ENCODE assay signal across 31 mouse cellular contexts in genomic region chr11:46629211-46629795, GRCm38 (mm10). TPM values are rescaled to one million over a fixed set of nuclear protein-coding genes. Genes with fewer than 3 reads are reported as not detected.
DNase-seq lines count a peak whose midpoint lies in the region; ATAC-seq lines count a peak whose summit lies in the region.
"Had no signal": no experiment of that assay in that cellular context is flagged by ENCODE, and none has a peak within 500 bp of the region (broad histone marks: within the 10 kb centered on the region; RNA-seq: fewer than 3 reads in every experiment).

Gene Dppa1, minus strand, starts transcription at chr11:46629261.

- H3K4me1 ChIP-seq in embryonic facial prominence, embryonic 11.5 days (ENCODE audit: control insufficient read depth, insufficient read depth, low read length) = no peaks in the 10 kb centered on the region
- no peaks in the 10 kb centered on the region for H3K4me1 ChIP-seq in embryonic facial prominence, embryonic 10.5 days
- no peaks in the 10 kb centered on the region for H3K4me1 ChIP-seq in embryonic facial prominence, embryonic 14.5 days (ENCODE audit: control insufficient read depth, insufficient read depth, low read length)
- H3K4me1 ChIP-seq: embryonic facial prominence, embryonic 13.5 days; forebrain, embryonic 10.5 days; forebrain, embryonic 13.5 days; heart, embryonic 10.5 days; hindbrain, embryonic 12.5 days; hindbrain, embryonic 15.5 days; intestine, embryonic 15.5 days had no signal

- H3K9ac ChIP-seq in embryonic facial prominence, embryonic 11.5 days (replicated peaks; ENCODE audit: low read length) = no peak within 1 kb of the TSS
- no peak within 1 kb of the TSS for H3K9ac ChIP-seq in embryonic facial prominence, embryonic 14.5 days (ENCODE audit: low read depth, low read length)
- H3K9ac ChIP-seq: embryonic facial prominence, embryonic 13.5 days; forebrain, embryonic 13.5 days; hindbrain, embryonic 12.5 days; hindbrain, embryonic 15.5 days; intestine, embryonic 15.5 days had no signal

- H3K36me3 ChIP-seq in embryonic facial prominence, embryonic 11.5 days (replicated peaks; ENCODE audit: control insufficient read depth, insufficient read depth, low read depth, low read length) = no peaks in the 10 kb centered on the region
- H3K36me3 ChIP-seq in embryonic facial prominence, embryonic 10.5 days (replicated peaks) = no peaks in the 10 kb centered on the region
- no peaks in the 10 kb centered on the region for H3K36me3 ChIP-seq in embryonic facial prominence, embryonic 14.5 days (ENCODE audit: control insufficient read depth, insufficient read depth, low read length)
- H3K36me3 ChIP-seq: embryonic facial prominence, embryonic 13.5 days; forebrain, embryonic 10.5 days; G1E; heart, embryonic 10.5 days; hindbrain, embryonic 12.5 days; hindbrain, embryonic 15.5 days; intestine, embryonic 15.5 days had no signal

- no peaks in the 10 kb centered on the region for H3K27me3 ChIP-seq in embryonic facial prominence, embryonic 11.5 days (ENCODE audit: control insufficient read depth, insufficient read depth, low read length)
- H3K27me3 ChIP-seq in embryonic facial prominence, embryonic 10.5 days (replicated peaks; ENCODE audit: low read depth, poor library complexity, severe bottlenecking) = no peaks in the 10 kb centered on the region
- no peaks in the 10 kb centered on the region for H3K27me3 ChIP-seq in embryonic facial prominence, embryonic 14.5 days (replicated peaks; ENCODE audit: control insufficient read depth, insufficient read depth, low read length)
- H3K27me3 ChIP-seq: CH12.LX; embryonic facial prominence, embryonic 13.5 days; forebrain, embryonic 13.5 days; hindbrain, embryonic 12.5 days; hindbrain, embryonic 15.5 days; intestine, embryonic 15.5 days; Patski had no signal

- H3K4me2 ChIP-seq in embryonic facial prominence, embryonic 11.5 days (ENCODE audit: low read depth, low read length) = no peak within 1 kb of the TSS
- H3K4me2 ChIP-seq in embryonic facial prominence, embryonic 14.5 days (ENCODE audit: low read depth, low read length) = no peak within 1 kb of the TSS
- H3K4me2 ChIP-seq: embryonic facial prominence, embryonic 13.5 days; forebrain, embryonic 13.5 days; hindbrain, embryonic 12.5 days; hindbrain, embryonic 15.5 days; intestine, embryonic 15.5 days had no signal

- H3K9me3 ChIP-seq in embryonic facial prominence, embryonic 11.5 days (replicated peaks; ENCODE audit: control insufficient read depth, low read length) = no peaks in the 10 kb centered on the region
- H3K9me3 ChIP-seq in embryonic facial prominence, embryonic 10.5 days = no peaks in the 10 kb centered on the region
- no peaks in the 10 kb centered on the region for H3K9me3 ChIP-seq in embryonic facial prominence, embryonic 14.5 days (ENCODE audit: control insufficient read depth, low read length)
- H3K9me3 ChIP-seq: embryonic facial prominence, embryonic 13.5 days; forebrain, embryonic 10.5 days; forebrain, embryonic 13.5 days; G1E; heart, embryonic 10.5 days; hindbrain, embryonic 12.5 days; hindbrain, embryonic 15.5 days; intestine, embryonic 15.5 days had no signal

- no peak within 1 kb of the TSS for H3K4me3 ChIP-seq in embryonic facial prominence, embryonic 11.5 days (ENCODE audit: low read depth, low read length)
- no peak within 1 kb of the TSS for H3K4me3 ChIP-seq in embryonic facial prominence, embryonic 10.5 days
- no peak within 1 kb of the TSS for H3K4me3 ChIP-seq in embryonic facial prominence, embryonic 14.5 days (ENCODE audit: low read depth, low read length)
- H3K4me3 ChIP-seq: embryonic facial prominence, embryonic 13.5 days; forebrain, embryonic 10.5 days; forebrain, embryonic 13.5 days; heart, adult 2 months; heart, embryonic 10.5 days; hindbrain, embryonic 12.5 days; hindbrain, embryonic 15.5 days; intestine, embryonic 15.5 days had no signal

- ATAC-seq in embryonic facial prominence, embryonic 11.5 days (replicated peaks; ENCODE audit: insufficient number of reproducible peaks, low FRiP score, low TSS enrichment, low read depth) = no peak
- no peak for ATAC-seq in embryonic facial prominence, embryonic 14.5 days (ENCODE audit: low read depth)
- ATAC-seq: forebrain, embryonic 13.5 days; forebrain, embryonic 16.5 days; intestine, embryonic 15.5 days; Patski had no signal

- no peak within 1 kb of the TSS for H3K27ac ChIP-seq in embryonic facial prominence, embryonic 11.5 days (replicated peaks; ENCODE audit: low read depth, low read length)
- no peak within 1 kb of the TSS for H3K27ac ChIP-seq in embryonic facial prominence, embryonic 10.5 days (replicated peaks)
- H3K27ac ChIP-seq in embryonic facial prominence, embryonic 14.5 days (replicated peaks; ENCODE audit: low read depth, low read length) = no peak within 1 kb of the TSS
- H3K27ac ChIP-seq: embryonic facial prominence, embryonic 13.5 days; forebrain, embryonic 10.5 days; forebrain, embryonic 13.5 days; heart, adult 2 months; heart, embryonic 10.5 days; hindbrain, embryonic 12.5 days; hindbrain, embryonic 15.5 days; intestine, embryonic 15.5 days had no signal

- WGBS in embryonic facial prominence, embryonic 11.5 days = 56% methylated on average over 2 of the region's 2 CpGs
- WGBS in embryonic facial prominence, embryonic 10.5 days = 61% methylated on average over 2 of the region's 2 CpGs
- WGBS in embryonic facial prominence, embryonic 14.5 days = 40% methylated on average over 2 of the region's 2 CpGs

- DNase-seq in embryonic facial prominence, embryonic 11.5 days (ENCODE audit: low spot score) = peak; percentile 5
- DNase-seq in embryonic facial prominence, embryonic 10.5 days (ENCODE audit: low spot score) = no peak
- peak; percentile 1 for DNase-seq in embryonic facial prominence, embryonic 14.5 days (ENCODE audit: low spot score)
- DNase-seq in hindlimb bud, embryonic 11.5 days (ENCODE audit: extremely low spot score, low read depth, low spot score) = peak; percentile 49
- DNase-seq in mesoderm, embryonic 11.5 days (ENCODE audit: low read depth, low spot score) = peak; percentile 21
- no peak for DNase-seq in testis, postnatal 14 days (ENCODE audit: low spot score)
- DNase-seq in spleen, adult 18-20 months = no peak
- DNase-seq: adrenal gland, postnatal 10 days; adrenal gland, postnatal 36 days; B cell, adult 2 months; cerebellum, adult 11 months; cerebellum, adult 2 months; cerebellum, adult 9-11 months; cerebellum, postnatal 25 days; embryo, embryonic 11 days; gastrocnemius, postnatal 25 days; heart, adult 2 months had no signal

RNA-seq across cellular contexts. Expression of gene Dppa1, which starts in this region (rescaled TPM):
- not detected in 2 replicates for polyA plus RNA-seq in embryonic facial prominence, embryonic 11.5 days (2014; fragmentation: Nextera tagmentation; extraction: Ambion mirVana)
- polyA plus RNA-seq in embryonic facial prominence, embryonic 10.5 days (2016; fragmentation: Nextera tagmentation; extraction: Ambion mirVana) = not detected in 2 replicates
- not detected in 2 replicates for polyA plus RNA-seq in embryonic facial prominence, embryonic 14.5 days (2014; fragmentation: Nextera tagmentation; extraction: Ambion mirVana)
- polyA plus RNA-seq: cerebellum, adult 2 months; embryonic facial prominence, embryonic 13.5 days; forebrain, embryonic 10.5 days; forebrain, embryonic 13.5 days; forebrain, embryonic 16.5 days; G1E; gonadal fat pad, adult 2 months; heart, adult 2 months; heart, embryonic 10.5 days; heart, embryonic 14.5 days; heart, postnatal 0 days; hindbrain, embryonic 12.5 days; hindbrain, embryonic 15.5 days; intestine, embryonic 15.5 days; Patski had no signal

Comparison
In these comparisons a context has a peak if more than half of its experiments do, and no peak if none do; other contexts are left out.
1. Peak in DNase-seq in embryonic facial prominence, embryonic 11.5 days; RNA of the gene not detected or under 1 TPM.
2. Peak in DNase-seq in embryonic facial prominence, embryonic 14.5 days; RNA of the gene not detected or under 1 TPM.
3. DNase-seq: peak in hindlimb bud, embryonic 11.5 days (single experiment) and mesoderm, embryonic 11.5 days (single experiment); none in embryonic facial prominence, embryonic 10.5 days (single experiment), testis, postnatal 14 days (single experiment) and spleen, adult 18-20 months (0 of 2).